Mouse (Mus musculus) liver, embryonic 13.5 days (tissue): Measurements from ENCODE around the gene Rbks. TPM values are rescaled to one million over a fixed set of nuclear protein-coding genes. Genes with fewer than 3 reads are reported as not detected.

Experiments used
- ATAC-seq: fragments of 200-750 bp; cut with Nextera tagmentation; 2 replicates; pipeline ENCODE4 v1.8.0; 2017; ENCODE audit warnings: low read depth, mild to moderate bottlenecking, moderate number of reproducible peaks, moderate library complexity
- DNase-seq: peaks from one replicate; pipeline ENCODE4 v3.0.0; 2022
- H3K27ac ChIP-seq: fragments of 300-500 bp; sonication (generic); 2 replicates; pipeline ENCODE4 v1.5.1; 2015; ENCODE audit warnings: moderate library complexity, mild to moderate bottlenecking, inconsistent platforms
- H3K27me3 ChIP-seq: fragments of 300-500 bp; sonication (generic); 2 replicates; pipeline ENCODE4 v1.6.1; 2015; ENCODE audit warnings: mild to moderate bottlenecking, inconsistent platforms
- H3K36me3 ChIP-seq: fragments of 300-500 bp; sonication (generic); 2 replicates; pipeline ENCODE4 v1.6.1; 2015; ENCODE audit warnings: mild to moderate bottlenecking, inconsistent platforms
- H3K4me1 ChIP-seq: fragments of 300-500 bp; sonication (generic); replicated peaks from 2 replicates; pipeline ENCODE4 v1.6.1; 2015; ENCODE audit warnings: inconsistent platforms
- H3K4me2 ChIP-seq: fragments of 300-500 bp; sonication (generic); 2 replicates; pipeline ENCODE4 v1.6.1; 2015; ENCODE audit warnings: inconsistent platforms, mild to moderate bottlenecking, moderate library complexity
- H3K4me3 ChIP-seq: fragments of 300-500 bp; sonication (generic); replicated peaks from 2 replicates; pipeline ENCODE4 v1.5.1; 2015; ENCODE audit warnings: mild to moderate bottlenecking, inconsistent platforms
- H3K9ac ChIP-seq: fragments of 300-500 bp; sonication (generic); 2 replicates; pipeline ENCODE4 v1.6.1; 2015; ENCODE audit warnings: mild to moderate bottlenecking, inconsistent platforms
- H3K9me3 ChIP-seq: fragments of 300-500 bp; sonication (generic); replicated peaks from 2 replicates; pipeline ENCODE4 v1.6.1; 2016; ENCODE audit warnings: inconsistent platforms
- WGBS: fragments of 180-500 bp; shearing (Covaris S2); methylation state at CpG from one replicate; pipeline ENCODE4 v1.1.7; 2015; ENCODE audit not compliant: insufficient replicate concordance; 5-methylcytosine and 5-hydroxymethylcytosine counted together
- polyA plus RNA-seq: library from polyadenylated mRNA; unstranded; fragments of >200 nt; fragmentation: Nextera tagmentation; extraction: Ambion mirVana; gene quantifications from 2 replicates; pipeline ENCODE4 v1.2.1, GENCODE M21; 2015

The Rbks gene
- polyA plus RNA-seq, 1 experiment from 2014 or later: 21.2 TPM

GRCm38 (mm10) chr5:31614339-31615025, 82.9 kb downstream of the Rbks start:
- Histone ChIP-seq H3K9me3 (no peaks in the 10 kb centered on the region), H3K27ac (peak overlapping the region; percentile 90), H3K4me3 (peak overlapping the region; percentile 87), H3K36me3 (peaks cover 32% of the 10 kb centered on the region), H3K27me3 (no peaks in the 10 kb centered on the region), H3K9ac (peak overlapping the region; percentile 83), H3K4me2 (peak overlapping the region; percentile 66), H3K4me1 (peaks cover 19% of the 10 kb centered on the region)
- DNase-seq: no peak
- WGBS: 11% methylated on average over 6 of the region's 6 CpGs
- no peak for ATAC-seq

GRCm38 (mm10) chr5:31613852-31614286, 83.6 kb downstream of the Rbks start:
- no peaks in the 10 kb centered on the region for H3K9me3 ChIP-seq
- peak overlapping the region; percentile 87 for H3K4me3 ChIP-seq
- H3K27me3 ChIP-seq: no peaks in the 10 kb centered on the region
- H3K27ac ChIP-seq: peak overlapping the region; percentile 90
- H3K36me3 ChIP-seq: peaks cover 26% of the 10 kb centered on the region
- peak; percentile 93 for ATAC-seq
- peak overlapping the region; percentile 66 for H3K4me2 ChIP-seq
- peak overlapping the region; percentile 83 for H3K9ac ChIP-seq
- H3K4me1 ChIP-seq: peaks cover 19% of the 10 kb centered on the region
- under 1% methylated on average over 37 of the region's 37 CpGs for WGBS
- DNase-seq: peak; percentile 65

- no peak overlapping the region for H3K4me2 ChIP-seq
- no peaks in the 10 kb centered on the region for H3K9me3 ChIP-seq
- peaks cover 6% of the 10 kb centered on the region for H3K36me3 ChIP-seq
- no peaks in the 10 kb centered on the region for H3K27me3 ChIP-seq
- 72% methylated on average over 1 of the region's 1 CpGs for WGBS
- no peak overlapping the region for H3K9ac ChIP-seq
- H3K4me3 ChIP-seq: no peak overlapping the region
- H3K27ac ChIP-seq: no peak overlapping the region
- no peak for ATAC-seq
- DNase-seq: no peak
- peaks cover 14% of the 10 kb centered on the region for H3K4me1 ChIP-seq
Observed at GRCm38 (mm10) chr5:31611186-31611585, 86.2 kb downstream of the Rbks start.

- Histone ChIP-seq H3K4me1 (peaks cover 12% of the 10 kb centered on the region), H3K27me3 (no peaks in the 10 kb centered on the region), H3K4me2 (no peak overlapping the region), H3K36me3 (0 out of 2 replicates have a peak, but pooled peaks cover 1% of the 10 kb centered on the region), H3K9me3 (no peaks in the 10 kb centered on the region), H3K4me3 (no peak overlapping the region), H3K27ac (no peak overlapping the region), H3K9ac (no peak overlapping the region)
- ATAC-seq (no peak), DNase-seq (no peak)
- WGBS: 70% methylated on average over 13 of the region's 13 CpGs
Observed at GRCm38 (mm10) chr5:31610376-31611086, 86.9 kb downstream of the Rbks start.

- no peak for ATAC-seq
- no peaks in the 10 kb centered on the region for H3K9me3 ChIP-seq
- no peak overlapping the region for H3K27ac ChIP-seq
- H3K36me3 ChIP-seq: no peaks in the 10 kb centered on the region
- 42% methylated on average over 3 of the region's 3 CpGs for WGBS
- H3K9ac ChIP-seq: no peak overlapping the region
- DNase-seq: no peak
- no peaks in the 10 kb centered on the region for H3K27me3 ChIP-seq
- H3K4me2 ChIP-seq: no peak overlapping the region
- H3K4me1 ChIP-seq: peaks cover 11% of the 10 kb centered on the region
- no peak overlapping the region for H3K4me3 ChIP-seq
Observed at GRCm38 (mm10) chr5:31606151-31606550, 91.3 kb downstream of the Rbks start.

- WGBS: 76% methylated on average over 6 of the region's 6 CpGs
- H3K4me2 ChIP-seq: no peak overlapping the region
- no peak for ATAC-seq
- H3K9me3 ChIP-seq: no peaks in the 10 kb centered on the region
- no peak for DNase-seq
- peaks cover 14% of the 10 kb centered on the region for H3K4me1 ChIP-seq
- H3K27ac ChIP-seq: no peak overlapping the region
- H3K9ac ChIP-seq: no peak overlapping the region
- H3K4me3 ChIP-seq: no peak overlapping the region
- no peaks in the 10 kb centered on the region for H3K27me3 ChIP-seq
- H3K36me3 ChIP-seq: no peaks in the 10 kb centered on the region
Observed at GRCm38 (mm10) chr5:31603766-31604165, 93.7 kb downstream of the Rbks start.

- DNase-seq (peak; percentile 31), ATAC-seq (peak; percentile 45)
- no peaks in the 10 kb centered on the region; the same call in 1 of the 2 replicates for H3K27me3 ChIP-seq
- whole genome bisulfite sequencing: 50% methylated on average over 1 of the region's 1 CpGs
- H3K9me3 ChIP-seq: no peaks in the 10 kb centered on the region
- no peak overlapping the region for H3K4me2 ChIP-seq
- H3K4me3 ChIP-seq: no peak overlapping the region
- H3K9ac ChIP-seq: no peak overlapping the region
- peak overlapping the region; percentile 13; the same call in 1 of the 2 replicates for H3K27ac ChIP-seq
- peaks cover 17% of the 10 kb centered on the region for H3K4me1 ChIP-seq
- H3K36me3 ChIP-seq: no peaks in the 10 kb centered on the region
Observed at GRCm38 (mm10) chr5:31602377-31602776, 95.0 kb downstream of the Rbks start.

- H3K27ac ChIP-seq: no peak overlapping the region
- H3K9ac ChIP-seq: no peak overlapping the region
- DNase-seq (no peak), ATAC-seq (0 out of 2 replicates have a peak, but pooled peaks have one; percentile 48)
- H3K4me2 ChIP-seq: no peak overlapping the region
- no peaks in the 10 kb centered on the region for H3K9me3 ChIP-seq
- no peaks in the 10 kb centered on the region for H3K36me3 ChIP-seq
- H3K4me3 ChIP-seq: no peak overlapping the region
- H3K4me1 ChIP-seq: peaks cover 28% of the 10 kb centered on the region
- WGBS: 44% methylated on average over 7 of the region's 7 CpGs
- H3K27me3 ChIP-seq: no peaks in the 10 kb centered on the region; the same call in 1 of the 2 replicates
Observed at GRCm38 (mm10) chr5:31601162-31601722, 96.2 kb downstream of the Rbks start.

- H3K4me3 ChIP-seq: no peak overlapping the region
- peaks cover 29% of the 10 kb centered on the region for H3K4me1 ChIP-seq
- no peaks in the 10 kb centered on the region for H3K36me3 ChIP-seq
- DNase-seq (no peak), ATAC-seq (no peak)
- no peaks in the 10 kb centered on the region; the same call in 1 of the 2 replicates for H3K27me3 ChIP-seq
- H3K4me2 ChIP-seq: no peak overlapping the region
- WGBS: 72% methylated on average over 2 of the region's 2 CpGs
- no peak overlapping the region for H3K9ac ChIP-seq
- no peak overlapping the region for H3K27ac ChIP-seq
- H3K9me3 ChIP-seq: no peaks in the 10 kb centered on the region
Observed at GRCm38 (mm10) chr5:31599161-31599560, 98.3 kb downstream of the Rbks start.

- WGBS: 53% methylated on average over 4 of the region's 4 CpGs
- Histone ChIP-seq H3K4me1 (peaks cover 29% of the 10 kb centered on the region), H3K36me3 (no peaks in the 10 kb centered on the region), H3K4me2 (no peak overlapping the region), H3K27me3 (no peaks in the 10 kb centered on the region; the same call in 1 of the 2 replicates), H3K4me3 (no peak overlapping the region), H3K27ac (no peak overlapping the region), H3K9ac (no peak overlapping the region), H3K9me3 (no peaks in the 10 kb centered on the region)
- DNase-seq (no peak), ATAC-seq (no peak)
Observed at GRCm38 (mm10) chr5:31598579-31598978, 98.8 kb downstream of the Rbks start.

GRCm38 (mm10) chr5:31598121-31598520, 99.3 kb downstream of the Rbks start:
- 66% methylated on average over 7 of the region's 7 CpGs for WGBS
- H3K4me3 ChIP-seq: no peak overlapping the region
- DNase-seq: no peak
- H3K27me3 ChIP-seq: no peaks in the 10 kb centered on the region; the same call in 1 of the 2 replicates
- H3K9ac ChIP-seq: no peak overlapping the region
- H3K27ac ChIP-seq: no peak overlapping the region
- peaks cover 29% of the 10 kb centered on the region for H3K4me1 ChIP-seq
- H3K9me3 ChIP-seq: no peaks in the 10 kb centered on the region
- no peaks in the 10 kb centered on the region for H3K36me3 ChIP-seq
- ATAC-seq: no peak
- H3K4me2 ChIP-seq: no peak overlapping the region
